Mouse (Mus musculus) cerebellum, adult 2 months (tissue): ENCODE results near the gene Ccdc115. TPM values are rescaled to one million over a fixed set of nuclear protein-coding genes. Genes with fewer than 3 reads are reported as not detected.

ENCODE experiments used
- DNase-seq, 2 experiments: peaks; one replicate each; pipeline ENCODE4 v3.0.0; 2021
- H3K27ac ChIP-seq: fragments of 200-500 bp; 2 replicates; pipeline ENCODE4 v1.5.1; 2012; ENCODE audit warnings: low read length, control low read depth, inconsistent platforms; ENCODE audit not compliant: insufficient read depth
- H3K27me3 ChIP-seq: fragments of 200-500 bp; 2 replicates; pipeline ENCODE4 v1.6.1; 2012; ENCODE audit warnings: inconsistent platforms, mild to moderate bottlenecking, low read length, moderate library complexity; ENCODE audit not compliant: control insufficient read depth, insufficient read depth
- H3K4me1 ChIP-seq: fragments of 200-500 bp; 2 replicates; pipeline ENCODE4 v1.6.1; 2011; ENCODE audit warnings: low read length; ENCODE audit not compliant: control insufficient read depth, insufficient read depth
- H3K4me3 ChIP-seq: fragments of 200-500 bp; replicated peaks from 2 replicates; pipeline ENCODE3; 2011; ENCODE audit warnings: mild to moderate bottlenecking, low read depth, low read length, control low read depth; ENCODE audit not compliant: insufficient read depth
- CTCF ChIP-seq: fragments of 200-500 bp; IDR thresholded peaks from 2 replicates; pipeline ENCODE4 v1.5.1; 2011; ENCODE audit warnings: low read depth, mild to moderate bottlenecking, control low read depth, low read length, moderate library complexity, borderline replicate concordance; ENCODE audit not compliant: insufficient read depth
- POLR2A ChIP-seq: fragments of 200-500 bp; IDR thresholded peaks from 2 replicates; pipeline ENCODE4 v1.6.1; 2011; ENCODE audit warnings: low read length, control low read depth, borderline replicate concordance; ENCODE audit not compliant: insufficient read depth
- WGBS: fragments of 180-500 bp; shearing (Covaris S2); methylation state at CpG from one replicate; pipeline ENCODE4 v1.1.7; 2018; 5-methylcytosine and 5-hydroxymethylcytosine counted together
- polyA plus RNA-seq: library from polyadenylated mRNA; depleted of rRNA; stranded (reverse); fragments of >200 nt; gene quantifications from 2 replicates; pipeline ENCODE4 v1.2.3, GENCODE M21; 2012

The Ccdc115 gene
- polyA plus RNA-seq, 1 experiment = 31.5 TPM

- Histone ChIP-seq H3K4me1 (peaks cover 2% of the 10 kb centered on the region; the same call in 1 of the 2 replicates), H3K27ac (peak overlapping the region; percentile 69; the same call in 1 of the 2 replicates), H3K4me3 (peak overlapping the region; percentile 95), H3K27me3 (no peaks in the 10 kb centered on the region)
- WGBS = 22% methylated on average over 8 of the region's 8 CpGs
- no peak for DNase-seq
- TF ChIP-seq CTCF (no peak), POLR2A (no peak)
Measured at GRCm38 (mm10) chr1:34435371-34436120, 3.9 kb downstream of the Ccdc115 start.

GRCm38 (mm10) chr1:34434660-34435160 lies 4.8 kb downstream of the Ccdc115 start:
- Histone ChIP-seq H3K27ac (peak overlapping the region; percentile 69), H3K27me3 (no peaks in the 10 kb centered on the region), H3K4me1 (peaks cover 2% of the 10 kb centered on the region; the same call in 1 of the 2 replicates), H3K4me3 (peak overlapping the region; percentile 95)
- DNase-seq = peak; percentile 93 to 99
- TF ChIP-seq CTCF (no peak), POLR2A (peak; percentile 15; the same call in 1 of the 2 replicates)
- under 1% methylated on average over 30 of the region's 30 CpGs for WGBS

GRCm38 (mm10) chr1:34433891-34434521 lies 5.5 kb downstream of the Ccdc115 start:
- Histone ChIP-seq H3K4me3 (peak overlapping the region; percentile 95), H3K27ac (no peak overlapping the region), H3K4me1 (peaks cover 2% of the 10 kb centered on the region; the same call in 1 of the 2 replicates), H3K27me3 (no peaks in the 10 kb centered on the region)
- 13% methylated on average over 19 of the region's 19 CpGs for WGBS
- peak; percentile 40 to 53 for DNase-seq
- no peak for TF ChIP-seq CTCF

- Histone ChIP-seq H3K4me1 (no peaks in the 10 kb centered on the region), H3K27me3 (no peaks in the 10 kb centered on the region), H3K27ac (no peak overlapping the region), H3K4me3 (peak overlapping the region; percentile 59)
- 2% methylated on average over 35 of the region's 35 CpGs for WGBS
- TF ChIP-seq POLR2A (no peak), CTCF (no peak)
- peak in 1 of 2 experiments; percentile 40 for DNase-seq
Measured at GRCm38 (mm10) chr1:34432776-34433481, 6.5 kb downstream of the Ccdc115 start.

- no peak overlapping the region for H3K27ac ChIP-seq
- peak; percentile 44 to 52 for DNase-seq
- H3K27me3 ChIP-seq = no peaks in the 10 kb centered on the region
- TF ChIP-seq POLR2A (no peak), CTCF (no peak)
- H3K4me3 ChIP-seq = peak overlapping the region; percentile 59
- 29% methylated on average over 13 of the region's 13 CpGs for WGBS
- H3K4me1 ChIP-seq = no peaks in the 10 kb centered on the region
Measured at GRCm38 (mm10) chr1:34432411-34432775, 7.1 kb downstream of the Ccdc115 start.

GRCm38 (mm10) chr1:34431431-34431830 lies 8.0 kb downstream of the Ccdc115 start:
- DNase-seq = no peak
- Histone ChIP-seq H3K27ac (no peak overlapping the region), H3K27me3 (no peaks in the 10 kb centered on the region), H3K4me1 (no peaks in the 10 kb centered on the region), H3K4me3 (no peak overlapping the region)
- WGBS = over 99% methylated on average over 9 of the region's 9 CpGs
- TF ChIP-seq CTCF = no peak

- no peaks in the 10 kb centered on the region for H3K4me1 ChIP-seq
- 99% methylated on average over 3 of the region's 3 CpGs for WGBS
- H3K27ac ChIP-seq = no peak overlapping the region
Measured at GRCm38 (mm10) chr1:34430981-34431380, 8.5 kb downstream of the Ccdc115 start.

More at GRCm38 (mm10) chr1:34430981-34431380, 8.5 kb downstream of the Ccdc115 start:
- TF ChIP-seq CTCF (no peak), POLR2A (no peak)
- Histone ChIP-seq H3K27me3 (no peaks in the 10 kb centered on the region), H3K4me3 (no peak overlapping the region)
- no peak for DNase-seq
